Comparison of ENCODE assay signal across 8 mouse cellular contexts in genomic region chr3:106547171-106547923, GRCm38 (mm10). TPM values are rescaled to one million over a fixed set of nuclear protein-coding genes. Genes with fewer than 3 reads are reported as not detected.
A peak's percentile ranks its signal among the peaks of the same experiment; 100 is the strongest.
DNase-seq lines count a peak whose midpoint lies in the region; ATAC-seq and TF ChIP-seq lines count a peak whose summit lies in the region.

Gene Dram2 (plus strand): TSS chr3:106547798.
Gene Cept1 (minus strand): TSS chr3:106547802.

- under 1% methylated on average over 63 of the region's 63 CpGs for WGBS in hindbrain, embryonic 13.5 days

- no peaks in the 10 kb centered on the region for H3K9me3 ChIP-seq in hindbrain, embryonic 13.5 days

- peaks cover 29% of the 10 kb centered on the region for H3K4me1 ChIP-seq in hindbrain, embryonic 13.5 days (replicated peaks)

- H3K9ac ChIP-seq in hindbrain, embryonic 13.5 days = peak within 1 kb of the TSS; percentile 90

- peak within 1 kb of the TSS; percentile 84 for H3K4me3 ChIP-seq in hindbrain, embryonic 13.5 days

- POLR2A ChIA-PET in Patski (lab: Charles Lee) = interaction anchor here (1.2 to 2.3 kb wide), 2 partner anchors 9 to 11 kb away, joined by 4 to 11 read pairs; no protein-coding TSS in a partner anchor

- no peak for TF ChIP-seq CTCF in Patski (IDR thresholded peaks at IDR 0.05)

- peaks cover under 1% of the 10 kb centered on the region; the same call in 1 of the 2 replicates for H3K36me3 ChIP-seq in hindbrain, embryonic 13.5 days

- H3K4me2 ChIP-seq in hindbrain, embryonic 13.5 days = peak within 1 kb of the TSS; percentile 71

- H3K27ac ChIP-seq in hindbrain, embryonic 13.5 days = peak within 1 kb of the TSS; percentile 96

- H3K27me3 ChIP-seq in Patski = no peaks in the 10 kb centered on the region
- H3K27me3 ChIP-seq in hindbrain, embryonic 13.5 days = no peaks in the 10 kb centered on the region

- CTCF ChIA-PET in Patski (lab: Charles Lee) = interaction anchor here (0.8 to 1.7 kb wide), 5 partner anchors 10 to 36 kb away, joined by 3 to 6 read pairs (median 4); no protein-coding TSS in a partner anchor

- DNase-seq in Patski (ENCODE audit: low read depth, low spot score) = peak; percentile 94
- DNase-seq in cerebellum, postnatal 14 days = peak; percentile 93 to 95
- DNase-seq in frontal cortex, postnatal 14 days (ENCODE audit: low spot score in 2 of 2) = peak; percentile 87 to 90
- DNase-seq in layer of hippocampus, postnatal 25 days (ENCODE audit: extremely low spot score in 1 of 2, low spot score in 1 of 2) = peak; percentile 77 to 79
- DNase-seq in lung, postnatal 25 days (ENCODE audit: low spot score) = peak; percentile 95
- peak; percentile 97 for DNase-seq in retina, embryonic 14.5 days (ENCODE audit: low spot score)
- DNase-seq in thymus, postnatal 4 days = peak; percentile 93

- peak; percentile 96 for ATAC-seq in Patski
- peak; percentile 98 for ATAC-seq in hindbrain, embryonic 13.5 days (ENCODE audit: low FRiP score)

- in situ Hi-C loops in Patski (cut with MboI; ENCODE audit: low pct_unique_long_range_greater_than_20kb) = no loop called here

RNA-seq across cellular contexts. Expression of gene Dram2, which starts in this region (rescaled TPM):
- polyA plus RNA-seq in Patski (2021) = 128 TPM
- 57.9 and 62.5 TPM in 2 replicates for polyA plus RNA-seq in hindbrain, embryonic 13.5 days (2015; fragmentation: Nextera tagmentation; extraction: Ambion mirVana)
- total RNA-seq in layer of hippocampus, postnatal 25 days (2021) = 10 to 100 TPM; 39.2 to 40.2 TPM

RNA-seq across cellular contexts. Expression of gene Cept1, which starts in this region (rescaled TPM):
- polyA plus RNA-seq in Patski (2021) = 59.0 TPM
- 39.1 and 43.5 TPM in 2 replicates for polyA plus RNA-seq in hindbrain, embryonic 13.5 days (2015; fragmentation: Nextera tagmentation; extraction: Ambion mirVana)
- total RNA-seq in layer of hippocampus, postnatal 25 days (2021) = 10 to 100 TPM; 43.9 to 49.5 TPM

Comparison
In these comparisons a context has a peak if more than half of its experiments do, and no peak if none do; other contexts are left out.
1. Peak in every context shown above with its lines: DNase-seq, ATAC-seq, H3K4me3 ChIP-seq and H3K27ac ChIP-seq.